Mouse (Mus musculus) ES-Bruce4 (cell line): ENCODE data around the gene Plpp4. TPM values are rescaled to one million over a fixed set of nuclear protein-coding genes. Genes with fewer than 3 reads are reported as not detected.

Source experiments
- H3K27ac ChIP-seq: 2 replicates; pipeline ENCODE4 v1.5.1; 2012; ENCODE audit warnings: low read length, inconsistent platforms; ENCODE audit not compliant: insufficient read depth
- H3K27me3 ChIP-seq: 2 replicates; pipeline ENCODE4 v1.6.1; 2012; ENCODE audit warnings: mild to moderate bottlenecking, low read length, inconsistent platforms; ENCODE audit not compliant: control insufficient read depth, poor library complexity, insufficient read depth, severe bottlenecking
- H3K36me3 ChIP-seq: 2 replicates; pipeline ENCODE4 v1.6.1; 2012; ENCODE audit warnings: inconsistent platforms, mild to moderate bottlenecking, low read length, moderate library complexity; ENCODE audit not compliant: control insufficient read depth, poor library complexity, insufficient read depth, severe bottlenecking
- H3K4me1 ChIP-seq: one replicate; pipeline ENCODE4 v1.8.1; 2011; ENCODE audit warnings: low read length; ENCODE audit not compliant: control insufficient read depth, insufficient read depth
- H3K4me3 ChIP-seq: 2 replicates; pipeline ENCODE4 v1.5.1; 2011; ENCODE audit warnings: low read depth, mild to moderate bottlenecking, low read length
- H3K9ac ChIP-seq: 2 replicates; pipeline ENCODE4 v1.6.1; 2012; ENCODE audit warnings: low read depth, mild to moderate bottlenecking, inconsistent platforms; ENCODE audit not compliant: poor library complexity, severe bottlenecking
- H3K9me3 ChIP-seq: replicated peaks from 2 replicates; pipeline ENCODE4 v1.6.1; 2012; ENCODE audit warnings: mild to moderate bottlenecking, low read length, inconsistent platforms; ENCODE audit not compliant: control insufficient read depth, poor library complexity, insufficient read depth, severe bottlenecking
- CTCF ChIP-seq: IDR thresholded peaks from one replicate; pipeline ENCODE4 v1.8.1; 2011; ENCODE audit warnings: low read depth, low read length
- EP300 ChIP-seq: IDR thresholded peaks from 2 replicates; pipeline ENCODE4 v1.6.1; 2011; ENCODE audit warnings: low read depth, low read length; ENCODE audit not compliant: insufficient read depth
- POLR2A ChIP-seq: IDR thresholded peaks from one replicate; pipeline ENCODE4 v1.8.1; 2011; ENCODE audit warnings: low read length; ENCODE audit not compliant: insufficient read depth
- polyA plus RNA-seq: library from polyadenylated mRNA; stranded (reverse); fragments of >200 nt; gene quantifications from 2 replicates; pipeline ENCODE4 v1.2.4, GENCODE M21; 2011; ENCODE audit warnings: low read depth; ENCODE audit not compliant: missing spikeins, insufficient read depth, insufficient read length

Gene Plpp4
- polyA plus RNA-seq, 1 experiment = not detected

DNA sequence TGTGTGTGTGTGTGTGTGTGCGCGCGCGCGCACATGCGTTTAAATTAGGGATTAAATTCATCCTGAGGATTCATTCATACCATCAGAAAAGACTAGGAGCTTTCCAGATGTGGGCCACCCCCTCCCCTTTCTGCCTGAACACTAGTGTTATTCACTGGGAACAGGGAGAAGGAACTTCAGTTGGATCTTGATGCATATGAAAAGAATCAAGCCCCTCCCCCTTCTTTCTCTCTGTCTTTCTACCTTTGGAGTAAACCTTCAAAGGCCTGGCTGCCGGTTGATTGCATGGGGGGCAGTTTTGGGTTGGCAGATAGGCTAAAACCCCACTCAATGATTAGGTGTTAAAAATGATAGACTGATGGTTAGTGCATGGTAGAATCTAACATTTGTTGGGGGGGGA is 1.5 kb downstream of the Plpp4 start:
- no peak overlapping the region for H3K27ac ChIP-seq
- H3K9ac ChIP-seq = no peak overlapping the region
- 0 out of 2 replicates have a peak, but pooled peaks cover 6% of the 10 kb centered on the region for H3K27me3 ChIP-seq
- no peak overlapping the region for H3K4me3 ChIP-seq
- TF ChIP-seq CTCF (no peak), EP300 (no peak), POLR2A (no peak)
- no peaks in the 10 kb centered on the region for H3K36me3 ChIP-seq
- peaks cover 2% of the 10 kb centered on the region for H3K4me1 ChIP-seq
- H3K9me3 ChIP-seq = no peaks in the 10 kb centered on the region

DNA sequence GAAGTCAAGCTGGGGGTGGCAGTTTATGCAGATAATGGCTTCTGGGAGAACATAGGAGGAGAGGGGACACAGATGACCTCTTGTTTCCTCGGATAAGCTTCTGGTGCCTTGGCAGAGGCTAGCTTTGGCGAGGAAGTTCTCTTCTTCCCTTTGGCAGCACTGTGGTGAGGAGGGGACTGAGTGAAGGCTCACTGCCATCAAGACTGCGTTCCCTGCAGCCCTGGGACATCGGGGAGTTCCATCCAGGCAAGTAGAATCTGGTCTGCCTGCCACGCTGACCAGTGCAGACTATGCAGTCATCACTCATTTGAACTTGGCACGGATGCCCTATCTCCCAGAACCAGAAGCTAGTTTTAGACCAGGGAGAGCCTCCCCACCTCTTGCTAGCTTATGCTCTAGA is 2.4 kb downstream of the Plpp4 start:
- H3K36me3 ChIP-seq = no peaks in the 10 kb centered on the region
- H3K27me3 ChIP-seq = 0 out of 2 replicates have a peak, but pooled peaks cover 6% of the 10 kb centered on the region
- H3K27ac ChIP-seq = no peak overlapping the region
- TF ChIP-seq POLR2A = no peak
- H3K4me3 ChIP-seq = no peak overlapping the region
- H3K4me1 ChIP-seq = peaks cover 2% of the 10 kb centered on the region
- no peak overlapping the region for H3K9ac ChIP-seq
- H3K9me3 ChIP-seq = no peaks in the 10 kb centered on the region

DNA sequence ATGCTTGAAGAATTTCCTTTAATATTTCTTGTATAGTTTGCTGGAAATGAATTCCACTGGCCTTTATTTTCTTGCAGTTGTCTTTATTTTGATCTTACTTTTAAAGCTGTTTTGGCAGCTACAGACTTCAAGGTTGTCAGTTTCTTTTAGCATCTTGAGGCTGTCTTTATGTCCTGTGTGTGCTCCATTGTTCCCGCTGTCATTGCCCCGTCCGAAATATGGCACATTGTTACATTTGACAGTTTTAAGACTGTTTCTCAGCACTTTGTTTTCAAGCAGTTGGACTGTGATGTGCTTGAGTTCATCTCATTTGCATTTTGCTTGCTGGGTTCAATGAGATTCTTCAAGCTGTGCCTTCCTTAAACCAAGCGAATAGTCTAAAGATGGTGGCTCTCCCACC is 17.0 kb downstream of the Plpp4 start:
- Histone ChIP-seq H3K27me3 (no peaks in the 10 kb centered on the region), H3K4me1 (no peaks in the 10 kb centered on the region)
- TF ChIP-seq CTCF (no peak), POLR2A (no peak), EP300 (no peak)

DNA sequence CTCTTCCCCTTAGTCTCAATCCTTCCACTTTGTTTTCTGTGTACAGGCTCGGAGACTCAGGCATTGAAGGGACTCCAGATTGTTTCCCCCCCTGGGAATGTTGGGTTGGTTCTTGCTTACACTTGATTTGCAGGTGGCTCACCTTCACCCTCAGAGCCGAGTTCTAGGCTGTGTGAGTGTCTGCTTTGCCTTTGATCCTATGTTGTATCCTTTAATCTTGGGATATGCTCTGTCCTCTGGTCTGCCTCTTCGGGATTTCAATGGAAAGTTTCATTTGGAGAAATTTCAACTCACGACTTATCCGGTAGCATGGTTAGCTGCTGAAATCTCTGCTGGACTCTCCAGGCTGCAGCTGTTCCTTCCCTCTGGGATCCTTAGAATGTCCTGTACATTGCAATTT is 17.9 kb downstream of the Plpp4 start:
- Histone ChIP-seq H3K36me3 (no peaks in the 10 kb centered on the region), H3K27me3 (no peaks in the 10 kb centered on the region), H3K4me3 (no peak overlapping the region), H3K9me3 (no peaks in the 10 kb centered on the region), H3K27ac (no peak overlapping the region), H3K4me1 (no peaks in the 10 kb centered on the region), H3K9ac (no peak overlapping the region)
- TF ChIP-seq CTCF (no peak), POLR2A (no peak), EP300 (no peak)

More for the DNA sequence above, 17.0 kb downstream of the Plpp4 start:
- no peak overlapping the region for H3K9ac ChIP-seq
- no peak overlapping the region for H3K4me3 ChIP-seq
- no peak overlapping the region for H3K27ac ChIP-seq
- no peaks in the 10 kb centered on the region for H3K36me3 ChIP-seq
- no peaks in the 10 kb centered on the region for H3K9me3 ChIP-seq

DNA sequence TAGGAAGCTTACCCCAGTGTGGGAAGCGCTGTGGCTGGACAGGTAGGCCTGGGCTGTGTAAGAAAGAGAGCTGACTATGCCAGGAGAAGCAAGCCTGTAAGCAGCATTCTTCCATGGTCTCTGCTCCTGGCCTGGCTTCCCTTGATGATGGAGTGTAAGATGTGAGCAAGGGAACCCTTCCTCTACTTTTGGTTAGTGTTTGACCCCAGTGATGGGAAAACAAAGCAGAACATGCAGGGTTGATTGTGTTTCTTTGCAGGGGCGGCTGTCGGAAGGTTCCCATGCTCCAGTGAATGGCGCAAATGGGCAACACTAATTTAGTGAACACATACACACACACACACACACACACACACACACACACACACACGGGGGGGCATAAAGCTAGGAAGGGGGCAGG is 20.9 kb downstream of the Plpp4 start:
- H3K4me1 ChIP-seq = no peaks in the 10 kb centered on the region
- H3K4me3 ChIP-seq = no peak overlapping the region
- H3K9ac ChIP-seq = no peak overlapping the region
- H3K9me3 ChIP-seq = no peaks in the 10 kb centered on the region
- H3K27me3 ChIP-seq = no peaks in the 10 kb centered on the region
- TF ChIP-seq EP300 = no peak
- TF ChIP-seq POLR2A = no peak
- TF ChIP-seq CTCF = no peak
- no peaks in the 10 kb centered on the region for H3K36me3 ChIP-seq
- no peak overlapping the region for H3K27ac ChIP-seq

DNA sequence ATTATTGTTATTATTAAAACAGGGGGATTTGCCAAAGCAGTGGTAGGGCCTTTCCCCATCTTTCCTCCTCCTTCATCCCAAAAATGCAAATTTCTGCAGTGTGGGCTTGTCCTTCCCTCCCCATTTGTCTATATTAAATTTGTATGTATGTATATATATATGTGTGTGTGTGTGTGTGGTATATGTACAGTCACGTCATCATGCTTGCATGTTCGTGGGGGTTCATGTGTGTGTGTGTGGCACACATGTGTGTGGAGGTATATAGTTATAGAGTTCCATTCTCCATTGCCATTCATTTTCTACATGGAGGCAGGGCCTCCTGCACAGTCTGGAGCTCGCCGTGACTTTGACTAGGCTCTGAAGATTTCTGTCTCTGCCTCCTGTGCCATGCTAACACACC is 22.0 kb downstream of the Plpp4 start:
- TF ChIP-seq EP300 (no peak), CTCF (no peak), POLR2A (no peak)
- Histone ChIP-seq H3K27me3 (no peaks in the 10 kb centered on the region), H3K9ac (no peak overlapping the region), H3K4me1 (no peaks in the 10 kb centered on the region), H3K4me3 (no peak overlapping the region), H3K9me3 (no peaks in the 10 kb centered on the region), H3K27ac (no peak overlapping the region), H3K36me3 (no peaks in the 10 kb centered on the region)
